Mouse (Mus musculus): ENCODE data around the gene Bud23.
"Not testable (repeated sequence)": the region's sequence is repeated elsewhere in the genome, so short reads cannot be mapped to it uniquely, and the experiment has no call there.

Gene Bud23

GRCm38 (mm10) chr5:135070448-135070847 is 5.7 kb upstream of the Bud23 start:
- DNase-seq, result no peak

- DNase-seq, result no peak
Observed at GRCm38 (mm10) chr5:135066008-135066407, 1.2 kb upstream of the Bud23 start.

GRCm38 (mm10) chr5:135064382-135064766 is 385 bp downstream of the Bud23 start:
- DNase-seq, result no peak

- peak; percentile 99 for DNase-seq
Observed at GRCm38 (mm10) chr5:135063629-135064381, 954 bp downstream of the Bud23 start, which contains the start of gene Dnajc30. Gene Dnajc30, plus strand, starts transcription at chr5:135064202.

GRCm38 (mm10) chr5:135053356-135053755 is 11.4 kb downstream of the Bud23 start:
- DNase-seq, result no peak

- not testable (repeated sequence) for DNase-seq
Observed at GRCm38 (mm10) chr5:135049268-135049667, 15.5 kb downstream of the Bud23 start.

GRCm38 (mm10) chr5:135048539-135048938 is 16.2 kb downstream of the Bud23 start:
- no peak for DNase-seq

- no peak for DNase-seq
Observed at GRCm38 (mm10) chr5:135044575-135044974, 20.2 kb downstream of the Bud23 start.

GRCm38 (mm10) chr5:135042105-135042788 is 22.5 kb downstream of the Bud23 start:
- no peak for DNase-seq

GRCm38 (mm10) chr5:135040777-135041176 is 24.0 kb downstream of the Bud23 start:
- no peak for DNase-seq

GRCm38 (mm10) chr5:135040059-135040458 is 24.7 kb downstream of the Bud23 start:
- DNase-seq, result no peak

GRCm38 (mm10) chr5:135039541-135039940 is 25.2 kb downstream of the Bud23 start:
- no peak for DNase-seq

GRCm38 (mm10) chr5:135037946-135038345 is 26.8 kb downstream of the Bud23 start:
- DNase-seq, result no peak

GRCm38 (mm10) chr5:135035608-135036359 is 29.0 kb downstream of the Bud23 start:
- no peak for DNase-seq

- DNase-seq, result no peak
Observed at GRCm38 (mm10) chr5:135034593-135034992, 30.2 kb downstream of the Bud23 start.

GRCm38 (mm10) chr5:135032581-135032980 is 32.2 kb downstream of the Bud23 start:
- DNase-seq, result no peak

GRCm38 (mm10) chr5:135029007-135029854 is 35.5 kb downstream of the Bud23 start:
- DNase-seq, result peak; percentile 82

GRCm38 (mm10) chr5:135025899-135026298 is 38.9 kb downstream of the Bud23 start:
- no peak for DNase-seq

- peak; percentile 77 for DNase-seq
Observed at GRCm38 (mm10) chr5:135024665-135025224, 40.0 kb downstream of the Bud23 start.

- DNase-seq, result peak; percentile 95
Observed at GRCm38 (mm10) chr5:135023344-135024173, 41.2 kb downstream of the Bud23 start, which contains the start of gene Stx1a. Gene Stx1a, plus strand, starts transcription at chr5:135023482.

- peak; percentile 92 for DNase-seq
Observed at GRCm38 (mm10) chr5:135021814-135022213, 42.9 kb downstream of the Bud23 start.

Data from kidney, postnatal 10 days (tissue).